Mouse (Mus musculus) CD4-positive, CD25-positive, alpha-beta regulatory T cell, adult 9 weeks (primary cell): ENCODE results near the gene Ncaph2. TPM values are rescaled to one million over a fixed set of nuclear protein-coding genes. Genes with fewer than 3 reads are reported as not detected.

Experiments
- polyA plus RNA-seq: library from polyadenylated mRNA; unstranded; fragments of 100-300 nt; shearing (Covaris generic); gene quantifications from one replicate; pipeline ENCODE4 v1.2.1, GENCODE M21; 2017

Gene Ncaph2
- polyA plus RNA-seq, result 203 TPM

GRCm38 (mm10) chr15:89355241-89356187, at the start of gene Ncaph2, which contains the start of gene Lmf2:
Gene Ncaph2 (plus strand): TSS chr15:89355719.
Gene Lmf2 (minus strand): TSS chr15:89355659.

GRCm38 (mm10) chr15:89315190-89315731, 40.3 kb upstream of the Ncaph2 start, which contains the start of gene Sbf1:
Gene Sbf1 (minus strand): TSS chr15:89315311.

GRCm38 (mm10) chr15:89322670-89323522, 32.6 kb upstream of the Ncaph2 start, which contains the start of gene Adm2:
Gene Adm2 (plus strand): TSS chr15:89322720.

GRCm38 (mm10) chr15:89334271-89334670, 21.2 kb upstream of the Ncaph2 start, which contains the start of gene Miox:
Gene Miox (plus strand): TSS chr15:89334398.

GRCm38 (mm10) chr15:89373762-89374248, 18.3 kb downstream of the Ncaph2 start, which contains the start of gene Sco2:
Gene Sco2 (minus strand): TSS chr15:89373846.

GRCm38 (mm10) chr15:89376957-89377356, 21.4 kb downstream of the Ncaph2 start, which contains the start of gene Tymp:
Gene Tymp (minus strand): TSS chr15:89377039.

GRCm38 (mm10) chr15:89378831-89379401, 23.4 kb downstream of the Ncaph2 start, which contains the start of gene Odf3b:
Gene Odf3b (minus strand): TSS chr15:89379282.

GRCm38 (mm10) chr15:89384617-89385016, 29.1 kb downstream of the Ncaph2 start, which contains the start of gene Klhdc7b:
Gene Klhdc7b (plus strand): TSS chr15:89384917.

GRCm38 (mm10) chr15:89410118-89410517, 54.6 kb downstream of the Ncaph2 start, which contains the start of gene Syce3:
Gene Syce3 (minus strand): TSS chr15:89410503.

Other genes with a start within 250 kb of the Ncaph2 start
- gene Tubgcp6, start 232.6 kb upstream of the Ncaph2 start, polyA plus RNA-seq, result 34.3 TPM
- 65.7 TPM for gene Hdac10, start 227.0 kb upstream of the Ncaph2 start, polyA plus RNA-seq
- gene Mapk12, start 215.0 kb upstream of the Ncaph2 start, polyA plus RNA-seq, result 5.4 TPM
- 46.0 TPM for gene Mapk11, start 206.1 kb upstream of the Ncaph2 start, polyA plus RNA-seq
- gene Plxnb2, start 174.9 kb upstream of the Ncaph2 start, polyA plus RNA-seq, result 4.4 TPM
- 30.5 TPM for gene Dennd6b, start 159.2 kb upstream of the Ncaph2 start, polyA plus RNA-seq
- gene Ppp6r2, start 144.2 kb upstream of the Ncaph2 start, polyA plus RNA-seq, result 5.8 TPM
- 66.9 TPM for gene Sbf1, start 40.4 kb upstream of the Ncaph2 start, polyA plus RNA-seq
- gene Adm2, start 33.0 kb upstream of the Ncaph2 start, polyA plus RNA-seq, result not detected
- gene Miox, start 21.3 kb upstream of the Ncaph2 start, polyA plus RNA-seq, result not detected
- gene Lmf2, start 60 bp upstream of the Ncaph2 start, polyA plus RNA-seq, result 75.3 TPM
- 6.0 TPM for gene Sco2, start 18.1 kb downstream of the Ncaph2 start, polyA plus RNA-seq
- 0.57 TPM for gene Tymp, start 21.3 kb downstream of the Ncaph2 start, polyA plus RNA-seq
- 0.92 TPM for gene Odf3b, start 23.6 kb downstream of the Ncaph2 start, polyA plus RNA-seq
- gene Klhdc7b, start 29.2 kb downstream of the Ncaph2 start, polyA plus RNA-seq, result 0.25 TPM
- not detected for gene Syce3, start 54.8 kb downstream of the Ncaph2 start, polyA plus RNA-seq
- 0.32 TPM for gene Cpt1b, start 70.1 kb downstream of the Ncaph2 start, polyA plus RNA-seq
- 8.6 TPM for gene C730034F03Rik, start 73.9 kb downstream of the Ncaph2 start, polyA plus RNA-seq
- gene Gm44502, start 74.0 kb downstream of the Ncaph2 start, polyA plus RNA-seq, result not detected
- gene Chkb, start 74.2 kb downstream of the Ncaph2 start, polyA plus RNA-seq, result 104 TPM
- 0.10 TPM for gene Mapk8ip2, start 98.2 kb downstream of the Ncaph2 start, polyA plus RNA-seq
- 27.1 TPM for gene Arsa, start 121.7 kb downstream of the Ncaph2 start, polyA plus RNA-seq
- not detected for gene Shank3, start 143.9 kb downstream of the Ncaph2 start, polyA plus RNA-seq
- not detected for gene Acr, start 212.6 kb downstream of the Ncaph2 start, polyA plus RNA-seq
- 1.5 TPM for gene Rabl2, start 236.2 kb downstream of the Ncaph2 start, polyA plus RNA-seq